Mouse (Mus musculus): ENCODE measurements around the gene Mbd4. TPM values are rescaled to one million over a fixed set of nuclear protein-coding genes. Genes with fewer than 3 reads are reported as not detected.

The Mbd4 gene
- polyA plus RNA-seq, 1 experiment from 2014 or later, result 12.5 TPM

DNA sequence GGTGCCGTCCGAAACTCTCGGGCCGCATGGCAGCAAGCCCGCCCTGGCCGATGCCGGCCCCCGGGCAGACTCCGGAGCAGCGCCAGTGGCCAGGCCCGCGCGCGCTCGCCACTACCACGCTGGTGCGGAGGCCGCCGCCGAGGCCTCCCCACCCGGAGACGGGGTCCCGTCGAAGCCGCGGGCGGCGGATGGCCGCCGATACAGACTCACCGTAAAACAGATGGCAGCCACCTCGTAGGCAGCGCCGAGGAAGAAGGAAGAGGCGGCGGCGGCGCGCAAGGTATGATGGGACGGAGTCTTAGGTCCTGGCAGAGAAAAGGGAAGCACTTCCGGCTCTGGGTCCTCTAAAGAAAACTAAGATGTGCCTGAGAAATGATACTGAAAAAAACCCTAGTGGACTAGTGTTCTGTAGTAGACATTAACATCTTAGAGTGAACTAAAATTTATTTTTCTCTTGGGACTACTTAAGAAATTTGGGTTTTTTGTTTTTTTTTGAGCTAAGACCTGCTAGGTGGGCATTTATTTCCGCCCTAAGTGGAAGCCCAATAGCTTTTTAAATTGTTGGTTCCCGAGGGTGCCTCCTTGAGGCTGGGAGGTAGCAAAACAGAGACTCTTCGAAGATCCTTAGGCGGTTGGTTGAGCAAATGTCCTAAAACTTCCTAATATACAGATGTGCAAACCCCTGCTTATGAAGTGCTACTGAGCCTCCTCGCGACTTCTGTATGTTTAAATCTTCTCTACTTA lies 44.5 kb downstream of the Mbd4 start, which contains the start of gene Rpl32:
Rpl32 (minus strand) TSS at position 260 of the 744 bp plus-strand sequence.
- H3K4me3 ChIP-seq (ENCODE audit: low read length), result peak within 1 kb of the TSS; percentile 100
- H3K9ac ChIP-seq (ENCODE audit: low read length), result peak within 1 kb of the TSS; percentile 100
- H3K27me3 ChIP-seq (ENCODE audit: control insufficient read depth, insufficient read depth, low read length), result no peaks in the 10 kb centered on the region
- ATAC-seq (replicated peaks; ENCODE audit: extremely low read depth, insufficient read depth, low FRiP score), result peak; percentile 81
- no peaks in the 10 kb centered on the region for H3K9me3 ChIP-seq (replicated peaks; ENCODE audit: control insufficient read depth, low read length)
- H3K4me2 ChIP-seq (ENCODE audit: low read depth, low read length), result peak within 1 kb of the TSS; percentile 95
- under 1% methylated on average over 47 of the region's 47 CpGs for WGBS
- H3K4me1 ChIP-seq (ENCODE audit: control insufficient read depth, insufficient read depth, low read length), result peaks cover 22% of the 10 kb centered on the region
- peak within 1 kb of the TSS; percentile 93 for H3K27ac ChIP-seq (ENCODE audit: low read length)
- H3K36me3 ChIP-seq (ENCODE audit: control insufficient read depth, insufficient read depth), result peaks cover 34% of the 10 kb centered on the region

DNA sequence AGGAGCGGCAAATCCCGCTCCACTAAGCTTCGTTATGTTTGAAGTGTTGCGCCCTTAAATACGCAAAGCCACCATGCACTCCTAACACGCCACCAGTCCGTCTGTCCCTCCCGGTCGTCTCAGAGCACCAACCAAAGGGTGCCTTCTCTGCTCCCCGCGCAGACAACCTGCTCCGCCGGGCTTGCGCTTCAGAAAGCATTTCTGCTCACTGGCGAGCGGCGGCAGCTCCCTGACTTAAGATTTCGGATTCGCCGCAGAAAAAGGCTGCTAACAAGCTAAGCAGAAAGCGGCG lies 45.0 kb downstream of the Mbd4 start:
- Histone ChIP-seq H3K4me3 (ENCODE audit: low read length) (peak overlapping the region; percentile 100), H3K27me3 (ENCODE audit: control insufficient read depth, insufficient read depth, low read length) (no peaks in the 10 kb centered on the region), H3K36me3 (ENCODE audit: control insufficient read depth, insufficient read depth) (peaks cover 37% of the 10 kb centered on the region), H3K9me3 (replicated peaks; ENCODE audit: control insufficient read depth, low read length) (no peaks in the 10 kb centered on the region), H3K4me2 (ENCODE audit: low read depth, low read length) (peak overlapping the region; percentile 95), H3K4me1 (ENCODE audit: control insufficient read depth, insufficient read depth, low read length) (peaks cover 20% of the 10 kb centered on the region), H3K9ac (ENCODE audit: low read length) (peak overlapping the region; percentile 100), H3K27ac (ENCODE audit: low read length) (peak overlapping the region; percentile 93)
- ATAC-seq (replicated peaks; ENCODE audit: extremely low read depth, insufficient read depth, low FRiP score), result no peak
- under 1% methylated on average over 22 of the region's 22 CpGs for WGBS

DNA sequence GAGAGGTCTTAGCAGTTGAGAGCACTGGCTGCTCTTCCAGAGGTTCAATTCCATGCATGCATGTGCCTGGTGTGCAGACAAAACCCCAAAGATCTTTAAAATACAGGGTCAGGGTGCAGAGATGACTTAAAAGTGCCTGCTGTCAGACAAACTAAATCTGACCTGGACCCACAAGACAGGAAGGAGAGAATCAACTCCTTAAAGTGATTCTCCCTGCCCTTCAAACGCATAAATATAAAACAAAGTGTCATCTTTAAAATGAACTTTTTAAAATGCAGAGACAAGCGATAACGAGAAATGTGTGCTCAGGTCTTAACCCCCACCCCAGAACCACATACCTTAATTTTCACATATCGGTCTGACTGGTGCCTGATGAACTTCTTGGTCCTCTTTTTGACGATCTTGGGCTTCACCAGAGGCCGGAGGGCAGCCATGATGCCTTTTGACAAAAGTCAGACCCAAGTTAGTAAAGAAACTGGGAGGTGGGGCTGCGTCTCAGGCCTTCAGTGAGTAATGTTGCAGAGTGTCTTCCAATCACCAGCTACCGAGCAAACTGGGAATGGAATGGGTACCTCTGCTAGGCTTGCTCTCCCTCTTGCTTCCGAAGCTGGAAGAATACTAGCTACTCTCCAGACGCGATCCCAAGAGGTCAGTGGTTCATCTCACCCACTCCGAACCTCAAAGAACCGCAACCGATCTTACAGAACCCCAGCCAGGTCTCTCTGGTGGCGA lies 45.5 kb downstream of the Mbd4 start:
- peak overlapping the region; percentile 95 for H3K4me2 ChIP-seq (ENCODE audit: low read depth, low read length)
- no peak for ATAC-seq (replicated peaks; ENCODE audit: extremely low read depth, insufficient read depth, low FRiP score)
- H3K9me3 ChIP-seq (replicated peaks; ENCODE audit: control insufficient read depth, low read length), result no peaks in the 10 kb centered on the region
- peak overlapping the region; percentile 100 for H3K9ac ChIP-seq (ENCODE audit: low read length)
- peak overlapping the region; percentile 100 for H3K4me3 ChIP-seq (ENCODE audit: low read length)
- no peaks in the 10 kb centered on the region for H3K27me3 ChIP-seq (ENCODE audit: control insufficient read depth, insufficient read depth, low read length)
- H3K27ac ChIP-seq (ENCODE audit: low read length), result peak overlapping the region; percentile 93
- WGBS, result 2% methylated on average over 15 of the region's 15 CpGs
- peaks cover 20% of the 10 kb centered on the region for H3K4me1 ChIP-seq (ENCODE audit: control insufficient read depth, insufficient read depth, low read length)
- peaks cover 42% of the 10 kb centered on the region for H3K36me3 ChIP-seq (ENCODE audit: control insufficient read depth, insufficient read depth)

DNA sequence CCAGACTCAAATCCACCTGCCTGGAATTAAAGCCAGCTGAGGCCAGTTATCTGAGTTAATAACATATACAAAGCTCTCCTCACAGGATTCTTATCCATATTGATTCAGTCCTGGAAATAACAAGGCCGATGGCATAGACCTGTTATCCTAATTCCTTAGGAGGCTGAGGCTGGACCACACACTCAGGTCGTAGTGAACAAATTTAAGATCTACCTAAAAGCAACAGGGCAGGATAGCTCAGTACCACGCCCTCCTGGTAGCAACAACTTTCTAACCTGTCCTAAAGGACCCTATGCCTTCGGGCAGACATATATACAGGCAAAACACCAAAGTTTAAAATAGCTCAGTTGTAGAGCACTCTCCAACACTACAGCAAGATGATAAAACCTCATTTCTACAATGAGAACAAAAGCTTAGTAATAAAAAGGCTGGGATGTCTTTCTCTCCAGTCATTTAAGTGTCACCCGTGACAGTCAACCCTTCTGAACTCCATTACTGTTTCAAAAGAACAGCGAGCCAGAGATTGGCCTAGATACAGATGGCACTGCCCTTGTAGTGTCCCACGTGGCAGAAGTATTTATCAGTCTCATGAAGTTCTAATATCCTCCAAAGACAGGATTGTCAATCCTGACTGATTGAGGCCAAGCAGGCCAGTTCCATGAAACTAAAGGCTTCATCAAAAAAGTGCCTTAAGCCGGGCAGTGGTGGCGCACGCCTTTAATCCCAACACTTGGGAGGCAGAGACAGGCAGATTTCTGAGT lies 48.6 kb downstream of the Mbd4 start:
- Histone ChIP-seq H3K4me2 (ENCODE audit: low read depth, low read length) (no peak overlapping the region), H3K9me3 (replicated peaks; ENCODE audit: control insufficient read depth, low read length) (no peaks in the 10 kb centered on the region), H3K4me3 (ENCODE audit: low read length) (no peak overlapping the region), H3K27me3 (ENCODE audit: control insufficient read depth, insufficient read depth, low read length) (no peaks in the 10 kb centered on the region), H3K9ac (ENCODE audit: low read length) (no peak overlapping the region), H3K4me1 (ENCODE audit: control insufficient read depth, insufficient read depth, low read length) (peaks cover 20% of the 10 kb centered on the region), H3K36me3 (ENCODE audit: control insufficient read depth, insufficient read depth) (peaks cover 63% of the 10 kb centered on the region), H3K27ac (ENCODE audit: low read length) (no peak overlapping the region)
- 66% methylated on average over 10 of the region's 10 CpGs for WGBS
- no peak for ATAC-seq (replicated peaks; ENCODE audit: extremely low read depth, insufficient read depth, low FRiP score)

DNA sequence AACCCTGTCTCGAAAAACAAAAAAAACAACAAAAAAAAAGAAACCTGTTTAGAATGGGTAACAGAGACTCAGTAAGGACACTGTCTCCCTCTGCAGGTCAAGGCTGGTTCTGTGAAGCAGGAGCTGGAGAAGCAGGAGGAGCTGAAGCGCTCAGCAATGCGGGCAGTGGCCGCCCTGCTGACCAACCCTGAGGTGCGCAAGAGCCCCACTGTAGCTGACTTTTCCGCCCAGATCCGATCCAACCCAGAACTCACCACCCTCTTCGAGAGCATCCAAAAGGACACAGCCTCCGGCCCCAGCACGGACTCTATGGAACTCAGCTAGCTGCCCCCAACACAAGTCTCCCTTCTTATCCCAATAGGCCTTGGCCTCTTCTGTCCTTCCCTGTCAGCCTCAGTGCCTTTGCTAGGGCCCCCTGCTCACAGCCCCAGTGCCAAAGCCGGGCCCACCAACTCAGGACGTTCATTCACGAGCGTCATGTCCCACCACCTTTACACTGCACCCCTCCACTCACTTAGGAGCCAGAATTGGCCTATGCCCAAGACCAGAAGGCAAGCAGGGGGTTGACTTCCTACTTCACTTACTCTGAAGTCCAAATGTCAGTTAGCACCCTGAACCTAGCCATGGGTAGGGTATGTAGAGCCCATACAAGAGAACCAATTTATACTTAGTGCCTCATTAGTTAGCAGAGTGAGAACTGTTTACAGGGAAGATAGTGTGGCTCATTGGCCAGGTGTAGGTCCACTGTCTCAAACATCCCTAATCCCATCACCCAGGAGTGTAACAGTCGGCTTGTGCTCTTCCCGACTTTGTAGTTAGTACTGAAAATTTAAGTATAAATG lies 49.4 kb downstream of the Mbd4 start:
- no peaks in the 10 kb centered on the region for H3K9me3 ChIP-seq (replicated peaks; ENCODE audit: control insufficient read depth, low read length)
- H3K4me2 ChIP-seq (ENCODE audit: low read depth, low read length), result no peak overlapping the region
- peaks cover 72% of the 10 kb centered on the region for H3K36me3 ChIP-seq (ENCODE audit: control insufficient read depth, insufficient read depth)
- peaks cover 20% of the 10 kb centered on the region for H3K4me1 ChIP-seq (ENCODE audit: control insufficient read depth, insufficient read depth, low read length)
- no peak overlapping the region for H3K4me3 ChIP-seq (ENCODE audit: low read length)
- no peaks in the 10 kb centered on the region for H3K27me3 ChIP-seq (ENCODE audit: control insufficient read depth, insufficient read depth, low read length)
- 44% methylated on average over 16 of the region's 16 CpGs for WGBS
- ATAC-seq (replicated peaks; ENCODE audit: extremely low read depth, insufficient read depth, low FRiP score), result peak; percentile 38
- H3K9ac ChIP-seq (ENCODE audit: low read length), result no peak overlapping the region
- H3K27ac ChIP-seq (ENCODE audit: low read length), result peak overlapping the region; percentile 23; the same call in 1 of the 2 replicates

DNA sequence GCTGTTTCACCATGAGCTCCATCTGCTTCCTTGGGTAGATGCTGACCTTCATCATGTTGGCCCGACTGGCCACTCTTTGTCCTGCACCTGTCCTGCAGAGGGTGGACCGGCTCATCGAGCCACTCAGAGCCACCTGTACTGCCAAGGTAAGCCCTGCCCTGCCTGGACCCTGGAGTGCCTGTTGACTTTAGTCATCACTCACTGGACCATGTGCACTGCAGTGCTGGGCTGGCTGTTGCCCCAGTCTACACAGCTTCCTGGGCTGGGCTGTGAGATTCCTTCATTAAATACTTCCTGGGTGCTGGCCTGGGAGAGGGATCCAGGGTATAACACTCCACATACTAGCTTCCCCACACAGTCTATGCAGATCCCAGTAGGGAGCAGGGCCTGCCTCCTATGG lies 51.4 kb downstream of the Mbd4 start:
- 91% methylated on average over 3 of the region's 3 CpGs for WGBS
- Histone ChIP-seq H3K4me3 (ENCODE audit: low read length) (no peak overlapping the region), H3K9me3 (replicated peaks; ENCODE audit: control insufficient read depth, low read length) (no peaks in the 10 kb centered on the region), H3K9ac (ENCODE audit: low read length) (no peak overlapping the region), H3K4me2 (ENCODE audit: low read depth, low read length) (no peak overlapping the region), H3K4me1 (ENCODE audit: control insufficient read depth, insufficient read depth, low read length) (peaks cover 12% of the 10 kb centered on the region), H3K27me3 (ENCODE audit: control insufficient read depth, insufficient read depth, low read length) (no peaks in the 10 kb centered on the region), H3K27ac (ENCODE audit: low read length) (no peak overlapping the region), H3K36me3 (ENCODE audit: control insufficient read depth, insufficient read depth) (peaks cover 84% of the 10 kb centered on the region)
- no peak for ATAC-seq (replicated peaks; ENCODE audit: extremely low read depth, insufficient read depth, low FRiP score)

DNA sequence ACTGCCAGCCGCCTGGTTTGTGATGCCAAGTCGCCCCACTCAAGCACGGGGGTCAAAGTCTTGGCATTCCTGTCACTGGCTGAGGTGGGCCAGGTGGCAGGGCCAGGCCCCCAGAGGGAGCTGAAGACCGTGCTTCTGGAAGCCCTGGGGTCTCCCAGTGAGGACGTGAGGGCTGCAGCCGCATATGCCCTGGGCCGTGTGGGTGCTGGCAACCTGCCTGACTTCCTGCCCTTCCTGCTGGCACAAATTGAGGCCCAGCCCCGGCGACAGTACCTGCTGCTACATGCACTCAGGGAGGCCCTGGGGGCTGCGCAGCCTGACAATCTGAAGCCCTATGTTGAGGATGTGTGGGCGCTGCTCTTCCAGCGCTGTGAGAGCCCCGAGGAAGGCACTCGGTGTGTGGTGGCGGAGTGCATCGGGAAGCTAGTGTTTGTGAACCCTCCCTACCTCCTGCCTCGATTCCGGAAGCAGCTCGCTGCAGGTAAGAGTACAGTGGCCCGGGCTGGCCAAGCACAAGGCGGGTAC lies 60.4 kb downstream of the Mbd4 start:
- 0 out of 2 replicates have a peak, but pooled peaks have one; percentile 19 for ATAC-seq (replicated peaks; ENCODE audit: extremely low read depth, insufficient read depth, low FRiP score)
- no peak overlapping the region for H3K4me2 ChIP-seq (ENCODE audit: low read depth, low read length)
- peaks cover 73% of the 10 kb centered on the region for H3K36me3 ChIP-seq (ENCODE audit: control insufficient read depth, insufficient read depth)
- peaks cover 15% of the 10 kb centered on the region for H3K4me1 ChIP-seq (ENCODE audit: control insufficient read depth, insufficient read depth, low read length)
- no peaks in the 10 kb centered on the region for H3K27me3 ChIP-seq (ENCODE audit: control insufficient read depth, insufficient read depth, low read length)
- no peak overlapping the region for H3K27ac ChIP-seq (ENCODE audit: low read length)
- H3K9ac ChIP-seq (ENCODE audit: low read length), result no peak overlapping the region
- no peak overlapping the region for H3K4me3 ChIP-seq (ENCODE audit: low read length)
- 80% methylated on average over 21 of the region's 21 CpGs for WGBS
- H3K9me3 ChIP-seq (replicated peaks; ENCODE audit: control insufficient read depth, low read length), result no peaks in the 10 kb centered on the region
